Mouse (Mus musculus) hindbrain, embryonic 11.5 days (tissue): ENCODE results near the gene Lrrc52. TPM values are rescaled to one million over a fixed set of nuclear protein-coding genes. Genes with fewer than 3 reads are reported as not detected.

Experiments used
- ATAC-seq: fragments of 200-750 bp; cut with Nextera tagmentation; 2 replicates; pipeline ENCODE4 v1.8.0; 2017; ENCODE audit warnings: mild to moderate bottlenecking, moderate TSS enrichment, moderate library complexity; ENCODE audit not compliant: low FRiP score
- DNase-seq: peaks from one replicate; pipeline ENCODE4 v3.0.0-alpha.2; 2015; ENCODE audit warnings: low spot score
- H3K27ac ChIP-seq: fragments of 300-500 bp; sonication (generic); 2 replicates; pipeline ENCODE4 v1.5.1; 2014; ENCODE audit warnings: mild to moderate bottlenecking, low read depth, low read length
- H3K27me3 ChIP-seq: fragments of 300-500 bp; sonication (generic); 2 replicates; pipeline ENCODE4 v1.6.1; 2014; ENCODE audit warnings: mild to moderate bottlenecking, low read length, moderate library complexity, mixed read lengths; ENCODE audit not compliant: control insufficient read depth, insufficient read depth
- H3K36me3 ChIP-seq: fragments of 300-500 bp; sonication (generic); 2 replicates; pipeline ENCODE4 v1.6.1; 2014; ENCODE audit warnings: mild to moderate bottlenecking, low read length, moderate library complexity, mixed read lengths; ENCODE audit not compliant: control insufficient read depth, insufficient read depth
- H3K4me1 ChIP-seq: fragments of 300-500 bp; sonication (generic); replicated peaks from 2 replicates; pipeline ENCODE4 v1.6.1; 2014; ENCODE audit warnings: low read length, mixed read lengths; ENCODE audit not compliant: control insufficient read depth, insufficient read depth
- H3K4me2 ChIP-seq: fragments of 300-500 bp; sonication (generic); replicated peaks from 2 replicates; pipeline ENCODE4 v1.6.1; 2014; ENCODE audit warnings: mild to moderate bottlenecking, low read depth, low read length
- H3K4me3 ChIP-seq: fragments of 300-500 bp; sonication (generic); 2 replicates; pipeline ENCODE4 v1.5.1; 2014; ENCODE audit warnings: low read depth, low read length
- H3K9ac ChIP-seq: fragments of 300-500 bp; sonication (generic); 2 replicates; pipeline ENCODE4 v1.6.1; 2014; ENCODE audit warnings: low read depth, low read length
- H3K9me3 ChIP-seq: fragments of 300-500 bp; sonication (generic); 2 replicates; pipeline ENCODE4 v1.6.1; 2016; ENCODE audit warnings: low read length; ENCODE audit not compliant: control insufficient read depth
- WGBS: fragments of 180-500 bp; shearing (Covaris S2); extraction: QIAGEN DNeasy Blood & Tissue Kit; methylation state at CpG from one replicate; pipeline ENCODE4 v1.1.7; 2014; 5-methylcytosine and 5-hydroxymethylcytosine counted together
- polyA plus RNA-seq: library from polyadenylated mRNA; unstranded; fragments of >200 nt; fragmentation: Nextera tagmentation; extraction: Ambion mirVana; gene quantifications from 2 replicates; pipeline ENCODE4 v1.2.1, GENCODE M21; 2014

The Lrrc52 gene
- polyA plus RNA-seq, 1 experiment from 2014 or later, result not detected

GRCm38 (mm10) chr1:167486959-167487680, 20.5 kb upstream of the Lrrc52 start:
- ATAC-seq (no peak), DNase-seq (no peak)
- no peak overlapping the region for H3K4me3 ChIP-seq
- H3K4me1 ChIP-seq, result no peaks in the 10 kb centered on the region
- no peak overlapping the region for H3K27ac ChIP-seq
- no peaks in the 10 kb centered on the region for H3K27me3 ChIP-seq
- H3K9me3 ChIP-seq, result no peaks in the 10 kb centered on the region
- no peak overlapping the region for H3K9ac ChIP-seq
- no peaks in the 10 kb centered on the region for H3K36me3 ChIP-seq
- H3K4me2 ChIP-seq, result no peak overlapping the region
- 83% methylated on average over 3 of the region's 3 CpGs for WGBS

- no peak for ATAC-seq
Observed at GRCm38 (mm10) chr1:167482863-167483262, 16.3 kb upstream of the Lrrc52 start.

GRCm38 (mm10) chr1:167473585-167473984, 7.0 kb upstream of the Lrrc52 start:
- Histone ChIP-seq H3K4me3 (no peak overlapping the region), H3K27ac (no peak overlapping the region), H3K4me2 (no peak overlapping the region), H3K9me3 (no peaks in the 10 kb centered on the region), H3K4me1 (no peaks in the 10 kb centered on the region), H3K9ac (no peak overlapping the region), H3K36me3 (no peaks in the 10 kb centered on the region), H3K27me3 (no peaks in the 10 kb centered on the region)
- no peak for ATAC-seq
- DNase-seq, result no peak
- 49% methylated on average over 4 of the region's 4 CpGs for WGBS

More at GRCm38 (mm10) chr1:167482863-167483262, 16.3 kb upstream of the Lrrc52 start:
- Histone ChIP-seq H3K36me3 (no peaks in the 10 kb centered on the region), H3K4me2 (no peak overlapping the region), H3K9ac (no peak overlapping the region), H3K4me1 (no peaks in the 10 kb centered on the region), H3K4me3 (no peak overlapping the region), H3K27me3 (no peaks in the 10 kb centered on the region), H3K9me3 (no peaks in the 10 kb centered on the region), H3K27ac (no peak overlapping the region)
- WGBS, result 88% methylated on average over 4 of the region's 4 CpGs
- DNase-seq, result no peak

GRCm38 (mm10) chr1:167467916-167468315, 1.3 kb upstream of the Lrrc52 start:
- ATAC-seq (no peak), DNase-seq (no peak)
- Histone ChIP-seq H3K4me1 (no peaks in the 10 kb centered on the region), H3K27me3 (no peaks in the 10 kb centered on the region), H3K9ac (no peak overlapping the region), H3K4me2 (no peak overlapping the region), H3K27ac (no peak overlapping the region), H3K9me3 (no peaks in the 10 kb centered on the region), H3K4me3 (no peak overlapping the region), H3K36me3 (no peaks in the 10 kb centered on the region)
- 72% methylated on average over 5 of the region's 5 CpGs for WGBS

GRCm38 (mm10) chr1:167457311-167457710, 9.3 kb downstream of the Lrrc52 start:
- no peaks in the 10 kb centered on the region for H3K36me3 ChIP-seq
- H3K4me2 ChIP-seq, result no peak overlapping the region
- no peak overlapping the region for H3K27ac ChIP-seq
- no peak for ATAC-seq
- no peaks in the 10 kb centered on the region for H3K4me1 ChIP-seq
- H3K9ac ChIP-seq, result no peak overlapping the region
- no peaks in the 10 kb centered on the region for H3K27me3 ChIP-seq
- WGBS, result 86% methylated on average over 3 of the region's 3 CpGs
- DNase-seq, result no peak
- no peak overlapping the region for H3K4me3 ChIP-seq
- H3K9me3 ChIP-seq, result no peaks in the 10 kb centered on the region

GRCm38 (mm10) chr1:167453048-167453447, 13.5 kb downstream of the Lrrc52 start:
- ATAC-seq, result no peak
- Histone ChIP-seq H3K4me1 (no peaks in the 10 kb centered on the region), H3K9ac (no peak overlapping the region), H3K4me2 (no peak overlapping the region), H3K27ac (no peak overlapping the region), H3K36me3 (no peaks in the 10 kb centered on the region), H3K4me3 (no peak overlapping the region), H3K9me3 (no peaks in the 10 kb centered on the region), H3K27me3 (no peaks in the 10 kb centered on the region)
- DNase-seq, result no peak
- WGBS, result 87% methylated on average over 3 of the region's 3 CpGs

- 84% methylated on average over 6 of the region's 6 CpGs for WGBS
- no peak overlapping the region for H3K9ac ChIP-seq
- H3K27me3 ChIP-seq, result no peaks in the 10 kb centered on the region
- H3K4me2 ChIP-seq, result no peak overlapping the region
- no peaks in the 10 kb centered on the region for H3K4me1 ChIP-seq
- ATAC-seq (no peak), DNase-seq (no peak)
- H3K4me3 ChIP-seq, result no peak overlapping the region
- no peaks in the 10 kb centered on the region for H3K9me3 ChIP-seq
- H3K27ac ChIP-seq, result no peak overlapping the region
- no peaks in the 10 kb centered on the region for H3K36me3 ChIP-seq
Observed at GRCm38 (mm10) chr1:167452456-167452855, 14.1 kb downstream of the Lrrc52 start.

GRCm38 (mm10) chr1:167448598-167448997, 18.0 kb downstream of the Lrrc52 start:
- WGBS, result 37% methylated on average over 7 of the region's 7 CpGs
- DNase-seq (peak; percentile 11), ATAC-seq (no peak)
- Histone ChIP-seq H3K4me2 (no peak overlapping the region), H3K4me1 (no peaks in the 10 kb centered on the region), H3K36me3 (no peaks in the 10 kb centered on the region), H3K9me3 (no peaks in the 10 kb centered on the region), H3K27ac (no peak overlapping the region), H3K4me3 (no peak overlapping the region), H3K9ac (no peak overlapping the region), H3K27me3 (no peaks in the 10 kb centered on the region)

GRCm38 (mm10) chr1:167448088-167448487, 18.5 kb downstream of the Lrrc52 start:
- Histone ChIP-seq H3K4me3 (no peak overlapping the region), H3K36me3 (no peaks in the 10 kb centered on the region), H3K4me1 (no peaks in the 10 kb centered on the region), H3K4me2 (no peak overlapping the region), H3K27me3 (no peaks in the 10 kb centered on the region), H3K9ac (no peak overlapping the region), H3K27ac (no peak overlapping the region), H3K9me3 (no peaks in the 10 kb centered on the region)
- 64% methylated on average over 6 of the region's 6 CpGs for WGBS
- DNase-seq, result peak; percentile 12
- no peak for ATAC-seq
